Mouse (Mus musculus): Measurements from ENCODE around the gene Samd4b.

DNA sequence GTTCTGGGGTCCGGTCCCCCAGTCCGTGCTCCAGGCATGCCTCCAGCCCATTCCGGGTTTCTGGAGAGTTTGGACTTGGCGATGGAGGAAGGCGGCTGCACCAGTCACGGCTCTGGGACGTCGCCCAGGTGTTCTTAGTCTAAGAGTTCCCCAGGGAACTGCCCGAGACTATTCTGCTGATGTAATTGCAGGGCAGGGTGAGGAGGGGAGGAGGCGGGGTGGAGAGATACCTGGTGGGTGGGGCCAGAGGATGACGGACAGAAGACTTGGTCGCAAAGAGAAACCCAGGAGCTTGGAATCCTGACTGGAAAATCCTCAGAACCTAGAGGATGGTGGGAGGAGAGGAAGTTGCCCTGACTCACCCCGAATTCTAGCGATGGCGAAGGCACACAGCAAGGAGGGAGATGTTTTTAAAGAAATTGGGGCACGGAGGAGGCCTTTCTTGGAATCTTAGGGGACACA, 109.9 kb downstream of the Samd4b start:
- TF ChIP-seq CTCF (IDR thresholded peaks at IDR 0.05; ENCODE audit: low read depth) (no peak), EP300 (IDR thresholded peaks at IDR 0.05; ENCODE audit: low read depth) (no peak)
